ENCODE assay signal across 7 mouse cellular contexts in genomic region chr5:113491552-113491951, GRCm38 (mm10). TPM values are rescaled to one million over a fixed set of nuclear protein-coding genes. Genes with fewer than 3 reads are reported as not detected.
DNase-seq lines count a peak whose midpoint lies in the region; ATAC-seq and TF ChIP-seq lines count a peak whose summit lies in the region.

No protein-coding gene starts in this region.

- peaks cover 43% of the 10 kb centered on the region for H3K4me1 ChIP-seq in forebrain, embryonic 10.5 days
- H3K4me1 ChIP-seq in intestine, embryonic 16.5 days (ENCODE audit: control insufficient read depth, insufficient read depth, low read length) = peaks cover 2% of the 10 kb centered on the region; the same call in 1 of the 2 replicates
- no peaks in the 10 kb centered on the region for H3K4me1 ChIP-seq in small intestine, adult 2 months (ENCODE audit: control insufficient read depth, insufficient read depth, insufficient read length, low read length)

- no peaks in the 10 kb centered on the region for H3K9me3 ChIP-seq in forebrain, embryonic 10.5 days
- no peaks in the 10 kb centered on the region for H3K9me3 ChIP-seq in intestine, embryonic 16.5 days (ENCODE audit: control insufficient read depth, low read length)

- H3K36me3 ChIP-seq in forebrain, embryonic 10.5 days (replicated peaks) = no peaks in the 10 kb centered on the region
- no peaks in the 10 kb centered on the region for H3K36me3 ChIP-seq in intestine, embryonic 16.5 days (ENCODE audit: control insufficient read depth, insufficient read depth, low read length)
- H3K36me3 ChIP-seq in small intestine, adult 2 months (ENCODE audit: control insufficient read depth, insufficient read depth, low read length) = no peaks in the 10 kb centered on the region

- ATAC-seq in intestine, embryonic 16.5 days = no peak
- ATAC-seq in megakaryocyte progenitor cell, adult 5-6 weeks (replicated peaks; ENCODE audit: poor library complexity) = no peak

- H3K27ac ChIP-seq in layer of hippocampus, adult 2 months = peak overlapping the region; percentile 97
- peak overlapping the region; percentile 86; the same call in 1 of the 2 replicates for H3K27ac ChIP-seq in forebrain, embryonic 10.5 days
- no peak overlapping the region for H3K27ac ChIP-seq in intestine, embryonic 16.5 days (ENCODE audit: low read length)
- no peak overlapping the region for H3K27ac ChIP-seq in small intestine, adult 2 months (ENCODE audit: insufficient read depth, low read depth, low read length)

- 73% methylated on average over 4 of the region's 4 CpGs for WGBS in forebrain, embryonic 10.5 days
- whole genome bisulfite sequencing in intestine, embryonic 16.5 days = 65% methylated on average over 4 of the region's 4 CpGs
- WGBS in small intestine, adult 2 months = 57% methylated on average over 4 of the region's 4 CpGs

- no peak for TF ChIP-seq CTCF in layer of hippocampus, adult 2 months (conservative IDR thresholded peaks at IDR 0.05)
- no peak for TF ChIP-seq CTCF in small intestine, adult 2 months (IDR thresholded peaks at IDR 0.05; ENCODE audit: extremely low read depth, insufficient read length, insufficient replicate concordance, low read depth, low read length)

- no peak for DNase-seq in layer of hippocampus, adult 2 months (ENCODE audit: low spot score in 2 of 2)
- no peak for DNase-seq in layer of hippocampus, adult 9-11 months
- no peak for DNase-seq in forebrain, embryonic 10.5 days (ENCODE audit: extremely low spot score, low spot score)
- DNase-seq in urinary bladder, adult 2 months (ENCODE audit: low spot score) = no peak

- TF ChIP-seq POLR2A in small intestine, adult 2 months (IDR thresholded peaks at IDR 0.05; ENCODE audit: low read depth, low read length) = no peak

- peak overlapping the region; percentile 83 for H3K4me3 ChIP-seq in layer of hippocampus, adult 2 months
- H3K4me3 ChIP-seq in forebrain, embryonic 10.5 days = peak overlapping the region; percentile 69
- H3K4me3 ChIP-seq in intestine, embryonic 16.5 days (ENCODE audit: low read length) = peak overlapping the region; percentile 53
- H3K4me3 ChIP-seq in small intestine, adult 2 months (ENCODE audit: low read depth, low read length) = peak overlapping the region; percentile 52

- H3K9ac ChIP-seq in intestine, embryonic 16.5 days (ENCODE audit: low read depth, low read length) = peak overlapping the region; percentile 74

- peaks cover 60% of the 10 kb centered on the region for H3K27me3 ChIP-seq in forebrain, embryonic 10.5 days (ENCODE audit: poor library complexity, severe bottlenecking)
- H3K27me3 ChIP-seq in intestine, embryonic 16.5 days (replicated peaks; ENCODE audit: control insufficient read depth, insufficient read depth, low read length) = peaks cover 17% of the 10 kb centered on the region
- H3K27me3 ChIP-seq in small intestine, adult 2 months (ENCODE audit: control insufficient read depth, insufficient read depth, low read length) = peaks cover 7% of the 10 kb centered on the region; the same call in 1 of the 2 replicates

- peak overlapping the region; percentile 63 for H3K4me2 ChIP-seq in intestine, embryonic 16.5 days (ENCODE audit: low read depth, low read length)

RNA-seq across cellular contexts. Expression of gene Wscd2, which starts 1.4 kb away (rescaled TPM):
- 10 to 100 TPM; 85.0 to 89.1 TPM for total RNA-seq in layer of hippocampus, adult 2 months (2021)
- polyA plus RNA-seq in forebrain, embryonic 10.5 days (2016; fragmentation: Nextera tagmentation; extraction: Ambion mirVana) = 3.9 and 4.5 TPM in 2 replicates
- polyA plus RNA-seq in intestine, embryonic 16.5 days (2015; fragmentation: Nextera tagmentation; extraction: Ambion mirVana) = 5.6 and 5.8 TPM in 2 replicates
- polyA plus RNA-seq in small intestine, adult 2 months (2012; rRNA removed) = 3.5 and 4.9 TPM in 2 replicates
- polyA plus RNA-seq in urinary bladder, adult 2 months (2012; rRNA removed) = 23.5 and 29.6 TPM in 2 replicates
- total RNA-seq in megakaryocyte progenitor cell, adult 5-6 weeks (2015) = not detected in 2 replicates
- total RNA-seq in megakaryocyte progenitor cell, adult 5-6 weeks (2017) = not detected in 2 replicates

Comparison
In these comparisons a context has a peak if more than half of its experiments do, and no peak if none do; other contexts are left out.
1. H3K27ac ChIP-seq: peak in layer of hippocampus, adult 2 months (single experiment) and forebrain, embryonic 10.5 days (single experiment); none in intestine, embryonic 16.5 days (single experiment) and small intestine, adult 2 months (single experiment).
2. Peak in every context shown above with its lines, with median percentiles within 50 percentile points of each other: H3K4me3 ChIP-seq.